Mouse (Mus musculus): ENCODE data around the gene Esrp2.

Gene Esrp2

GRCm38 (mm10) chr8:106115897-106116296 is 20.9 kb downstream of the Esrp2 start:
- DNase-seq: peak; percentile 40

GRCm38 (mm10) chr8:106112514-106112913 is 24.3 kb downstream of the Esrp2 start:
- peak; percentile 80 for DNase-seq

GRCm38 (mm10) chr8:106112041-106112440 is 24.7 kb downstream of the Esrp2 start:
- DNase-seq: peak; percentile 15

GRCm38 (mm10) chr8:106108729-106109128 is 28.0 kb downstream of the Esrp2 start:
- no peak for DNase-seq

GRCm38 (mm10) chr8:106108080-106108479 is 28.7 kb downstream of the Esrp2 start:
- DNase-seq: no peak

- DNase-seq: no peak
Observed at GRCm38 (mm10) chr8:106106193-106106592, 30.6 kb downstream of the Esrp2 start.

GRCm38 (mm10) chr8:106103888-106104287 is 32.9 kb downstream of the Esrp2 start:
- DNase-seq: no peak

GRCm38 (mm10) chr8:106102321-106102720 is 34.5 kb downstream of the Esrp2 start:
- no peak for DNase-seq

Measured in retina, postnatal 1 day (tissue).